Mouse (Mus musculus) embryonic facial prominence, embryonic 15.5 days (tissue): ENCODE results near the gene Nme3. TPM values are rescaled to one million over a fixed set of nuclear protein-coding genes. Genes with fewer than 3 reads are reported as not detected.

ENCODE experiments used
- ATAC-seq: fragments of 200-750 bp; cut with Nextera tagmentation; 2 replicates; pipeline ENCODE4 v1.8.0; 2017; ENCODE audit warnings: low read depth, moderate TSS enrichment; ENCODE audit not compliant: insufficient number of reproducible peaks, low FRiP score, low TSS enrichment
- H3K27ac ChIP-seq: fragments of 300-500 bp; sonication (generic); replicated peaks from 2 replicates; pipeline ENCODE4 v1.5.1; 2015; ENCODE audit warnings: mild to moderate bottlenecking, inconsistent platforms
- H3K27me3 ChIP-seq: fragments of 300-500 bp; sonication (generic); 2 replicates; pipeline ENCODE4 v1.6.1; 2015; ENCODE audit warnings: inconsistent platforms
- H3K36me3 ChIP-seq: fragments of 300-500 bp; sonication (generic); 2 replicates; pipeline ENCODE4 v1.6.1; 2015; ENCODE audit warnings: mild to moderate bottlenecking, inconsistent platforms
- H3K4me1 ChIP-seq: fragments of 300-500 bp; sonication (generic); 2 replicates; pipeline ENCODE4 v1.6.1; 2015; ENCODE audit warnings: inconsistent platforms
- H3K4me2 ChIP-seq: fragments of 300-500 bp; sonication (generic); replicated peaks from 2 replicates; pipeline ENCODE4 v1.6.1; 2015; ENCODE audit warnings: mild to moderate bottlenecking, inconsistent platforms
- H3K4me3 ChIP-seq: fragments of 300-500 bp; sonication (generic); replicated peaks from 2 replicates; pipeline ENCODE4 v1.5.1; 2015; ENCODE audit warnings: mild to moderate bottlenecking, inconsistent platforms
- H3K9ac ChIP-seq: fragments of 300-500 bp; sonication (generic); 2 replicates; pipeline ENCODE4 v1.6.1; 2015; ENCODE audit warnings: inconsistent platforms
- H3K9me3 ChIP-seq: fragments of 300-500 bp; sonication (generic); replicated peaks from 2 replicates; pipeline ENCODE4 v1.6.1; 2016; ENCODE audit warnings: inconsistent platforms
- WGBS: fragments of 180-500 bp; shearing (Covaris S2); methylation state at CpG from one replicate; pipeline ENCODE4 v1.1.7; 2015; 5-methylcytosine and 5-hydroxymethylcytosine counted together
- polyA plus RNA-seq: library from polyadenylated mRNA; unstranded; fragments of >200 nt; fragmentation: Nextera tagmentation; extraction: Ambion mirVana; gene quantifications from 2 replicates; pipeline ENCODE4 v1.2.1, GENCODE M21; 2015

The Nme3 gene
- polyA plus RNA-seq, 1 experiment from 2014 or later, result 52.0 TPM

- H3K27me3 ChIP-seq, result no peaks in the 10 kb centered on the region
- peaks cover 60% of the 10 kb centered on the region for H3K36me3 ChIP-seq
- H3K4me1 ChIP-seq, result peaks cover 47% of the 10 kb centered on the region
- no peaks in the 10 kb centered on the region for H3K9me3 ChIP-seq
- H3K9ac ChIP-seq, result no peak overlapping the region
- 0 out of 2 replicates have a peak overlapping the region, but pooled peaks have one; percentile 95 for H3K4me2 ChIP-seq
- H3K27ac ChIP-seq, result no peak overlapping the region
- WGBS, result 89% methylated on average over 2 of the region's 2 CpGs
- ATAC-seq, result no peak
- H3K4me3 ChIP-seq, result peak overlapping the region; percentile 84
Measured at GRCm38 (mm10) chr17:24893276-24893675, 3.0 kb upstream of the Nme3 start.

DNA sequence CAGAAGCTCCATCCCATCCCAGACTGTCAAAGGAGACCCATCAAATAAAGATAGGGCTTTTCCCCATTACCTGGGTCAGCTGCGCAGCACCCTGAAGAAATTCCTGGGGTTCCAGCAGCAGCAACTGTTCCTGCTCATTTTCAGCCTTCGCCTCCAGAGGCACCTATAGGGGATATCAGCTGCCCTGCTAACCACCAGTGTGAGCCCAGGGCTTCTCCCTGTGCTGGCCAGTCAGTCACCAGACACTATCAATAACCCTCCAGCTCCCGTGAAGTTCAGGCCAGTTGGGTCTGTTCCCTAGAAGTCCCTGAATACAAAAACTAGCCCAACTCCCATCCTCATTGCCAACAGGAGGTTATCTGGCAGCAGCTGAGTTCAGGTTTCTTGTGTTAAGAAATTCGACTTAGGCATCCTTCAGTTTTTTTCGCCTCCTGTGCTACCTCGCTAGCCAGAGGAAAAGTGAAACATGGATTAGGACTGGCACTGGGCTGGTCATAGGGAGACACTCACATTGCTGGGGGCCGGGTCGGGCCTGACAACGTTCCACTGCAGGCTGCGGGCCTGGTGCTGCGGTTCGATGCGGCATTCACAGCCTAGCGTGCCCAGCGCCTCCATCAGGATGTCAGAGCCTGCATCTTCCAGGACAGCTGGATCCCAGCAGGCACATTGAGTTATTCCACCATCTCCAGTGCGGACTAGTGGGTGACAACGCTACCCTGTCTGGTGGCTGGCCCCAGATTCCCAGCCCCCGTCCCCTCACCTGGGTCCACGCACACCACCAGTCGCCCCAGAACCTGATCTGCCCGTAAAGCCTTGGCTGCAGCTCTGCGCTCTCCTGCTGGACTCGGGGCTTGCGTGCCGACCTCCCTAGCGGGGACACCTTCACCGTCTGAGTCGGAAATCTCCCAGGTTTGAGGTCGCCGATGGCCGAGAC, 2.0 kb upstream of the Nme3 start:
- H3K36me3 ChIP-seq, result peaks cover 62% of the 10 kb centered on the region
- peak overlapping the region; percentile 91 for H3K27ac ChIP-seq
- H3K9ac ChIP-seq, result peak overlapping the region; percentile 83
- H3K27me3 ChIP-seq, result no peaks in the 10 kb centered on the region
- peak overlapping the region; percentile 95 for H3K4me2 ChIP-seq
- peaks cover 43% of the 10 kb centered on the region for H3K4me1 ChIP-seq
- no peak for ATAC-seq
- no peaks in the 10 kb centered on the region for H3K9me3 ChIP-seq
- WGBS, result 9% methylated on average over 31 of the region's 31 CpGs
- peak overlapping the region; percentile 84 for H3K4me3 ChIP-seq

DNA sequence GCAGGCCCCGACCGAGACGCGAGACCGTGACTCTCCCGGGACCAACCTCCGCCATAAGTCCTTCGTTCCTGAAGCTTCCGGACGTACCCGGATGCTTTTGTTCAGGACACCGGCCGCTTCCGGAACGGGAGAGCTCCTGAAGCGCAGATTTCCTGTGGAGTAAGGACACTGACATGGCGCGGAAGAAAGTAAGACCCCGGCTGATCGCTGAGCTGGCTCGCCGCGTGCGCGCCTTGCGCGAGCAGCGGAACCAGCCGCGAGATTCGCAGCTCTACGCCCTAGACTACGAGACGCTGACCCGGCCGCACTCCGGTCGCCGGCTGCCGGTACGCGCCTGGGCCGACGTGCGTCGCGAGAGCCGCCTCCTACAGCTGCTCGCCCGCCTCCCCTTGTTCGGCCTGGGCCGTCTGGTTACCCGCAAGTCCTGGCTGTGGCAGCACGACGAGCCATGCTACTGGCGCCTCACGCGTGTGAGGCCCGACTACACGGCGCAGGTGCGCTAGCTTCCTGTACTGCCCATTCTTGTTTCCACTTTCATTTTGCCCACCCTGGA, 1.2 kb upstream of the Nme3 start, which contains the start of the genes Eme2 and Mrps34:
TSS of gene Eme2 (minus strand) at position 93 of the 553 bp plus-strand sequence.
TSS of gene Mrps34 (plus strand) at position 122 of the 553 bp plus-strand sequence.
- H3K27me3 ChIP-seq, result no peaks in the 10 kb centered on the region
- 0 out of 2 replicates have a peak, but pooled peaks have one; percentile 59 for ATAC-seq

GRCm38 (mm10) chr17:24895571-24896240, 594 bp upstream of the Nme3 start:
- Histone ChIP-seq H3K9ac (peak overlapping the region; percentile 83), H3K27me3 (no peaks in the 10 kb centered on the region), H3K4me2 (peak overlapping the region; percentile 95), H3K9me3 (no peaks in the 10 kb centered on the region), H3K27ac (peak overlapping the region; percentile 91), H3K36me3 (peaks cover 64% of the 10 kb centered on the region), H3K4me1 (peaks cover 43% of the 10 kb centered on the region), H3K4me3 (peak overlapping the region; percentile 84)
- ATAC-seq, result no peak
- 10% methylated on average over 23 of the region's 23 CpGs for WGBS

More for the DNA sequence above, 1.2 kb upstream of the Nme3 start, which contains the start of the genes Eme2 and Mrps34:
- Histone ChIP-seq H3K36me3 (peaks cover 64% of the 10 kb centered on the region), H3K4me2 (peak within 1 kb of the TSS; percentile 95), H3K27ac (peak within 1 kb of the TSS; percentile 91), H3K4me3 (peak within 1 kb of the TSS; percentile 84), H3K9ac (peak within 1 kb of the TSS; percentile 83), H3K4me1 (peaks cover 43% of the 10 kb centered on the region), H3K9me3 (no peaks in the 10 kb centered on the region)
- under 1% methylated on average over 62 of the region's 62 CpGs for WGBS

DNA sequence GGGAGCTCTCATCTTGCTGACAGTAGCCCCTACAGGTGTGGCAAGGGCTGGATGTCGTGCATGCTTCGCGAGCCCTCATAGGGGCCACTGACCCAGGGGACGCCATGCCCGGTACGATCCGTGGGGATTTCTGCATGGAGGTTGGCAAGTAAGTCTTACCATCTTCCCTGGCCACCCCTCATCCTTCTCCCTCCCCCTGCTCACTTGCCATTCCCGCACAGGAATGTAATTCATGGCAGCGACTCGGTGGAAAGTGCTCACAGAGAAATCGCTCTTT, 631 bp downstream of the Nme3 start:
- Histone ChIP-seq H3K4me1 (peaks cover 43% of the 10 kb centered on the region), H3K9ac (peak overlapping the region; percentile 83), H3K4me2 (peak overlapping the region; percentile 95), H3K4me3 (peak overlapping the region; percentile 84), H3K36me3 (peaks cover 66% of the 10 kb centered on the region), H3K27ac (peak overlapping the region; percentile 72; the same call in 1 of the 2 replicates), H3K9me3 (no peaks in the 10 kb centered on the region), H3K27me3 (no peaks in the 10 kb centered on the region)
- WGBS, result 28% methylated on average over 11 of the region's 11 CpGs
- ATAC-seq, result no peak

- peak overlapping the region; percentile 95; the same call in 1 of the 2 replicates for H3K4me2 ChIP-seq
- WGBS, result 74% methylated on average over 4 of the region's 4 CpGs
- H3K9ac ChIP-seq, result no peak overlapping the region; the same call in 1 of the 2 replicates
- H3K27me3 ChIP-seq, result no peaks in the 10 kb centered on the region
- H3K27ac ChIP-seq, result no peak overlapping the region
- ATAC-seq, result no peak
- peak overlapping the region; percentile 84 for H3K4me3 ChIP-seq
- no peaks in the 10 kb centered on the region for H3K9me3 ChIP-seq
- H3K36me3 ChIP-seq, result peaks cover 66% of the 10 kb centered on the region
- peaks cover 43% of the 10 kb centered on the region for H3K4me1 ChIP-seq
Measured at GRCm38 (mm10) chr17:24897600-24897999, 1.3 kb downstream of the Nme3 start.

DNA sequence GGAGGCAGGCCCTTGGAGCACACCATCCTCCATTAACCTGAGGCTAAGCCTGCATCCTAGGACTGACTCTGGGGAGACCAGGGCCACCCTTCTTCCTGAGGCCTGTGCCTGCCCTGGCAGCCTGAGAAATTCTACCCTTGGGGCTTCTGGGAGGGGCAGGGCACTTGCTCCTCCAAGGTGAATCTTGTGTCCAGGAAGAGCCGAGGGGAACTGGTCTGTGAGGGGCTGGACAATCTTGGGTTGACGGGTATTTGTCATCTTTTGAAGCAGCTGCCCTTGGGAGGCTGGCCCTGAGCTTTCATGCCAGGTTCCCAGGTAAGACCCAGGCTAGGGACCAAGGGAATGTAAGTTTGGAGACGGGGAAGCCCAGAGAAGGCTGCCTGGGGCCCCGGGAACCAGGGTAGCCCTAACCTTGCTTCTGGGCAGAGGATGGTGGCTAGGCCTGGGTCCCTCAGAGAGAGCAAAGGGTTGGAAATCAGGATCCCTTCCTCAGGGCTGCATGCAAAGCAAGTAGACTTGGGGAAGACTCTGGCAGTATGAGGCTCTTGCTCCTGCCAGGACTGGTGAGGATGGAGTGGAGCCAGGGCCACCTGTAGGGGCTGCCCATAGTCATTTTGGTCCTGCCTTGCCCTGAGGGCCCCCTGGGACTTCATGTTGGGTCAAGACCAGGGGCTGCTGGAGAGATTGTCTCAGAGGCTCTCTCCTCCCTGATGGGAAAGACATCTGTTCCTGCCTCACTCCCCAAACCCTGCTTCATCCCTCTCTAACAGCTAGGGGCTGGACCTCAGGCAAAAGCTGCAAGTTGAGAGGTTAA, 1.9 kb downstream of the Nme3 start:
- no peak for ATAC-seq
- no peaks in the 10 kb centered on the region for H3K9me3 ChIP-seq
- peaks cover 42% of the 10 kb centered on the region for H3K4me1 ChIP-seq
- H3K27me3 ChIP-seq, result no peaks in the 10 kb centered on the region
- H3K4me2 ChIP-seq, result no peak overlapping the region
- no peak overlapping the region for H3K4me3 ChIP-seq
- H3K9ac ChIP-seq, result no peak overlapping the region; the same call in 1 of the 2 replicates
- WGBS, result 75% methylated on average over 4 of the region's 4 CpGs
- peaks cover 66% of the 10 kb centered on the region for H3K36me3 ChIP-seq
- H3K27ac ChIP-seq, result no peak overlapping the region

DNA sequence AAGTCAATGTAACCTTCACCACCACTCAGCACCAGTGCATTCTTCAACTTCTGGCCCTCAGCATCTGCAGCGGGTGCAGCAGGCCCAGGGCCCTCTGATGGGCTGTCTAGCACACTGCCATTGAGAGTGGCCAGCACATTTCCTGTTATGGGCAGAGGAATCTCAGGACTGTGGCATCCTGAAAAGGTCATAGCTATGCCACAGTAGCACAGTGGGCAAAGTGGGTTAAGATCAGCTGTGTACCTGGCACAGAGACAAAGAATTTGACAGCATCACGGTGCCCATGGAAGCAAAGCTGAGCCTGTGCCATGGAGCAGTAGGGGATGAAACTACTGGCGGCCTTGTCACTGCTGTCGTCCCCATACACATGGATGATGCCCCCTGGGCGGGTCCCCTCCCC, 2.9 kb downstream of the Nme3 start:
- peaks cover 68% of the 10 kb centered on the region for H3K36me3 ChIP-seq
- H3K4me1 ChIP-seq, result peaks cover 33% of the 10 kb centered on the region
- 70% methylated on average over 5 of the region's 5 CpGs for WGBS
- ATAC-seq, result no peak
- no peak overlapping the region for H3K27ac ChIP-seq
- no peak overlapping the region for H3K9ac ChIP-seq
- no peak overlapping the region for H3K4me2 ChIP-seq
- H3K4me3 ChIP-seq, result no peak overlapping the region
- no peaks in the 10 kb centered on the region for H3K27me3 ChIP-seq
- H3K9me3 ChIP-seq, result no peaks in the 10 kb centered on the region

GRCm38 (mm10) chr17:24900014-24900413, 3.7 kb downstream of the Nme3 start:
- whole genome bisulfite sequencing, result 89% methylated on average over 6 of the region's 6 CpGs
- no peak overlapping the region for H3K9ac ChIP-seq
- H3K4me2 ChIP-seq, result no peak overlapping the region
- H3K4me1 ChIP-seq, result peaks cover 30% of the 10 kb centered on the region
- H3K27ac ChIP-seq, result no peak overlapping the region
- no peak for ATAC-seq
- H3K4me3 ChIP-seq, result no peak overlapping the region
- no peaks in the 10 kb centered on the region for H3K27me3 ChIP-seq
- peaks cover 77% of the 10 kb centered on the region for H3K36me3 ChIP-seq
- H3K9me3 ChIP-seq, result no peaks in the 10 kb centered on the region

DNA sequence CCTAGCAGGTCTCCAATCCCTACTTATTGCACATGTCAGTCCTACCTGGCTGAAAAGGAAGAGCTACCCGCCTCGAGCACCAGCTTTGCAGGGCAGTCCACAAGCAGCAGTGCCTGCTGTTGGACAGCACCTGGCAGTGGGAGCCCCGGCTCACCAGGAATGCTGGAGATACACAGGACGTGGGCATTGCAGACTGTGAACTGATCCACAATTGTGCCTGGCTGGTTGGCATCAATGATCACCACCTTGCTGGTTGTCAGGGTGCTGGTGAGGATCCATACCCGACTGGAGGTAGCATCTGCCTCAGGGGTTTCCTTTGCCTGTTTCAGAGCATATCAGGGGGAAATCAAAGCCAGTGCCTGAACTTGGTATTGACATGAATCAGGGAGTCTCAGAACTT, 5.8 kb downstream of the Nme3 start:
- ATAC-seq, result no peak
- H3K27ac ChIP-seq, result no peak overlapping the region
- no peak overlapping the region for H3K9ac ChIP-seq
- peaks cover 98% of the 10 kb centered on the region for H3K36me3 ChIP-seq
- 91% methylated on average over 5 of the region's 5 CpGs for WGBS
- no peak overlapping the region for H3K4me2 ChIP-seq
- H3K4me1 ChIP-seq, result peaks cover 10% of the 10 kb centered on the region
- H3K9me3 ChIP-seq, result no peaks in the 10 kb centered on the region
- H3K27me3 ChIP-seq, result no peaks in the 10 kb centered on the region
- no peak overlapping the region for H3K4me3 ChIP-seq
